Mouse (Mus musculus): ENCODE measurements at regions not wholly inside any gene's neighbourhood (a gene's known extent, or its start where the extent isn't known, plus 50 kb on each side); places are given as distances from the start of the nearest gene placed in this dataset.

- ATAC-seq (ENCODE audit: insufficient read depth) (no peak), DNase-seq (no peak)
- no peak for TF ChIP-seq CTCF (IDR thresholded peaks at IDR 0.05; ENCODE audit: low read depth)
- H3K36me3 ChIP-seq (ENCODE audit: insufficient read depth) = no peaks in the 10 kb centered on the region
- H3K9me3 ChIP-seq (ENCODE audit: low read depth, low read length) = no peaks in the 10 kb centered on the region
- H3K4me2 ChIP-seq = no peak overlapping the region
- 80% methylated on average over 4 of the region's 4 CpGs for WGBS
- H3K9ac ChIP-seq = no peak overlapping the region
- H3K27ac ChIP-seq (ENCODE audit: low read depth) = no peak overlapping the region
- no peaks in the 10 kb centered on the region for H3K27me3 ChIP-seq (ENCODE audit: insufficient read depth, low read length)
- no peak overlapping the region for H3K4me3 ChIP-seq (ENCODE audit: low read depth, low read length)
- H3K4me1 ChIP-seq (ENCODE audit: insufficient read depth) = no peaks in the 10 kb centered on the region
Observed at GRCm38 (mm10) chr9:112608932-112609331, 373.2 kb upstream of the Arpp21 start.

GRCm38 (mm10) chr9:112607221-112607620, 371.5 kb upstream of the Arpp21 start:
- H3K4me1 ChIP-seq (ENCODE audit: insufficient read depth) = no peaks in the 10 kb centered on the region
- no peak overlapping the region for H3K27ac ChIP-seq (ENCODE audit: low read depth)
- H3K36me3 ChIP-seq (ENCODE audit: insufficient read depth) = no peaks in the 10 kb centered on the region
- H3K4me2 ChIP-seq = no peak overlapping the region
- H3K9ac ChIP-seq = no peak overlapping the region
- TF ChIP-seq CTCF (IDR thresholded peaks at IDR 0.05; ENCODE audit: low read depth) = no peak
- H3K9me3 ChIP-seq (ENCODE audit: low read depth, low read length) = no peaks in the 10 kb centered on the region
- no peak overlapping the region for H3K4me3 ChIP-seq (ENCODE audit: low read depth, low read length)
- WGBS = 79% methylated on average over 3 of the region's 3 CpGs
- no peaks in the 10 kb centered on the region for H3K27me3 ChIP-seq (ENCODE audit: insufficient read depth, low read length)
- ATAC-seq (ENCODE audit: insufficient read depth) (no peak), DNase-seq (no peak)

DNA sequence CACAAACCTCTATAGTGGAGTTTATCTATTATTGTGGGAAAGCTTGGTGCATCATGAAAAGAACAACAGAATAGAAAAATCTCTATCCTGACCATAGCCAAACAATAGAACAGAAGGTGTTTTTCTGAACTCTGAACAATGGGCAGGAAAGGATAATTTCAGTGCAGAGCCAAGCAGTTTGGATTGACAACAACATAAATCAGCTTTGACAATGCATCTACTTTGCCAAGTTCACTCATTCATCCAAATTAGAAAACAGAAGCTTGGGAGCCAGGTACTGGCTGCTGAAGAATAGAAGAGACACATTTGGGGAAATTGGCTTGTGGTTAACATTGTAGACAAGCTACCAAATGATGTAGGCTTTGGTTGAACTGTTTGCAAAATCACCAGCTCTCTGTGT, 360.0 kb upstream of the Arpp21 start:
- no peak for DNase-seq
- TF ChIP-seq CTCF (IDR thresholded peaks at IDR 0.05; ENCODE audit: low read depth) = no peak
- Histone ChIP-seq H3K36me3 (ENCODE audit: insufficient read depth) (no peaks in the 10 kb centered on the region), H3K27ac (ENCODE audit: low read depth) (no peak overlapping the region), H3K9me3 (ENCODE audit: low read depth, low read length) (no peaks in the 10 kb centered on the region), H3K9ac (no peak overlapping the region), H3K4me1 (ENCODE audit: insufficient read depth) (no peaks in the 10 kb centered on the region), H3K4me3 (ENCODE audit: low read depth, low read length) (no peak overlapping the region), H3K27me3 (ENCODE audit: insufficient read depth, low read length) (no peaks in the 10 kb centered on the region), H3K4me2 (no peak overlapping the region)
- no peak for ATAC-seq (ENCODE audit: insufficient read depth)

DNA sequence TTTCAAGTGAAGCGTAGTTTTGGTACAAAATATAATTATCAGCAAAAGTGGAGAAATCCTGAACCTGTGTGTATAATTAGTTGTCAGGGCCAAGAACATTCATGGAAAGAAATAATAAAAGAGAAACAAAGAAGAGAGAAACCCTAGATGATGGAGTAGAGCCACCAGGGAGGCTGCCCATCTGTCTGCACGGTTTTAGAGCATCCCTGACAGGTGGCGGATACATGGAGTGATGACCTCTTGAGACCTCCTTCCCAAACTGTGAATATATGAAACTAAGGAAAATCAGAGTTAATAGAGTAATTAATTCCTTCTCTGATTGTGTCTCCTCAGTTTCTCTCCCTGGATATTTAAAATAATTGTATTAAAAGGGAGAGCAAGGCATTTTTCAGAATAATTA, 354.5 kb upstream of the Arpp21 start:
- Histone ChIP-seq H3K9ac (no peak overlapping the region), H3K4me3 (ENCODE audit: low read depth, low read length) (no peak overlapping the region), H3K9me3 (ENCODE audit: low read depth, low read length) (no peaks in the 10 kb centered on the region), H3K27ac (ENCODE audit: low read depth) (no peak overlapping the region), H3K27me3 (ENCODE audit: insufficient read depth, low read length) (no peaks in the 10 kb centered on the region), H3K4me2 (no peak overlapping the region), H3K36me3 (ENCODE audit: insufficient read depth) (no peaks in the 10 kb centered on the region), H3K4me1 (ENCODE audit: insufficient read depth) (no peaks in the 10 kb centered on the region)
- WGBS = 65% methylated on average over 3 of the region's 3 CpGs
- ATAC-seq (ENCODE audit: insufficient read depth) = no peak
- no peak for DNase-seq
- no peak for TF ChIP-seq CTCF (IDR thresholded peaks at IDR 0.05; ENCODE audit: low read depth)

GRCm38 (mm10) chr9:112573316-112573715, 337.6 kb upstream of the Arpp21 start:
- Histone ChIP-seq H3K4me2 (no peak overlapping the region), H3K4me1 (ENCODE audit: insufficient read depth) (no peaks in the 10 kb centered on the region), H3K27ac (ENCODE audit: low read depth) (no peak overlapping the region), H3K9ac (no peak overlapping the region), H3K27me3 (ENCODE audit: insufficient read depth, low read length) (no peaks in the 10 kb centered on the region), H3K9me3 (ENCODE audit: low read depth, low read length) (no peaks in the 10 kb centered on the region), H3K4me3 (ENCODE audit: low read depth, low read length) (no peak overlapping the region), H3K36me3 (ENCODE audit: insufficient read depth) (no peaks in the 10 kb centered on the region)
- no peak for ATAC-seq (ENCODE audit: insufficient read depth)
- 68% methylated on average over 3 of the region's 3 CpGs for WGBS
- no peak for TF ChIP-seq CTCF (IDR thresholded peaks at IDR 0.05; ENCODE audit: low read depth)
- no peak for DNase-seq

- no peaks in the 10 kb centered on the region for H3K9me3 ChIP-seq (ENCODE audit: low read depth, low read length)
- no peak overlapping the region for H3K4me2 ChIP-seq
- DNase-seq (no peak), ATAC-seq (ENCODE audit: insufficient read depth) (no peak)
- no peaks in the 10 kb centered on the region for H3K27me3 ChIP-seq (ENCODE audit: insufficient read depth, low read length)
- no peak for TF ChIP-seq CTCF (IDR thresholded peaks at IDR 0.05; ENCODE audit: low read depth)
- H3K4me1 ChIP-seq (ENCODE audit: insufficient read depth) = no peaks in the 10 kb centered on the region
- H3K4me3 ChIP-seq (ENCODE audit: low read depth, low read length) = no peak overlapping the region
- H3K36me3 ChIP-seq (ENCODE audit: insufficient read depth) = no peaks in the 10 kb centered on the region
- no peak overlapping the region for H3K9ac ChIP-seq
- no peak overlapping the region for H3K27ac ChIP-seq (ENCODE audit: low read depth)
Observed at GRCm38 (mm10) chr9:112561348-112561747, 325.6 kb upstream of the Arpp21 start.

GRCm38 (mm10) chr9:112560226-112560625, 324.5 kb upstream of the Arpp21 start:
- 80% methylated on average over 4 of the region's 4 CpGs for whole genome bisulfite sequencing
- TF ChIP-seq CTCF (IDR thresholded peaks at IDR 0.05; ENCODE audit: low read depth) = no peak
- ATAC-seq (ENCODE audit: insufficient read depth) = no peak
- Histone ChIP-seq H3K9ac (no peak overlapping the region), H3K27ac (ENCODE audit: low read depth) (no peak overlapping the region), H3K9me3 (ENCODE audit: low read depth, low read length) (no peaks in the 10 kb centered on the region), H3K4me2 (no peak overlapping the region), H3K27me3 (ENCODE audit: insufficient read depth, low read length) (no peaks in the 10 kb centered on the region), H3K4me3 (ENCODE audit: low read depth, low read length) (no peak overlapping the region), H3K36me3 (ENCODE audit: insufficient read depth) (no peaks in the 10 kb centered on the region), H3K4me1 (ENCODE audit: insufficient read depth) (no peaks in the 10 kb centered on the region)
- no peak for DNase-seq

GRCm38 (mm10) chr9:112537924-112538323, 302.2 kb upstream of the Arpp21 start:
- ATAC-seq (ENCODE audit: insufficient read depth) (no peak), DNase-seq (no peak)
- Histone ChIP-seq H3K36me3 (ENCODE audit: insufficient read depth) (no peaks in the 10 kb centered on the region), H3K9ac (no peak overlapping the region), H3K4me3 (ENCODE audit: low read depth, low read length) (no peak overlapping the region), H3K9me3 (ENCODE audit: low read depth, low read length) (no peaks in the 10 kb centered on the region), H3K4me1 (ENCODE audit: insufficient read depth) (no peaks in the 10 kb centered on the region), H3K27me3 (ENCODE audit: insufficient read depth, low read length) (no peaks in the 10 kb centered on the region), H3K27ac (ENCODE audit: low read depth) (no peak overlapping the region), H3K4me2 (no peak overlapping the region)
- no peak for TF ChIP-seq CTCF (IDR thresholded peaks at IDR 0.05; ENCODE audit: low read depth)
- 70% methylated on average over 2 of the region's 2 CpGs for WGBS

Data from lung, embryonic 14.5 days (tissue).